Mouse (Mus musculus): Measurements from ENCODE around the gene Sesn1.

DNA sequence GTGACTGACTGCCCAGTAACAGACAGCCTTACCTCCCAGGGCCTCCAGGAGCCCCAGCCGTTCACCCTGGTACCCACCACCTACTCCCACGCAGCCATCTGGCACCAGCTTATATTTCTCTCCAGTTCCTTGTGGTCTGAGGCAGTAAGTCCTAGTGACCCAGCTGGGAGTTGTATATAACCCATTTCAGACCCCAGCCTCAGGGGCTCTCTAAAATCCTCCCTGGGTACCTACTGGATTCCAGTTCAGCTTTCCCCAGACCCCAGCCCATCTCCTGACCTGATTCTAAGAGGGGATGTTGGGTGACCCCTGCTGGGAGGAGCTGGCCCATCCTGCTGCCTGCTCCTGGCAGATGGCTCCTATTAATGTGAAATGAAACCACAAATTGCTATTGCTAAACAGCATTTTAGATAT, 50.5 kb downstream of the Sesn1 start:
- TF ChIP-seq CTCF (IDR thresholded peaks at IDR 0.05; ENCODE audit: insufficient read depth, low read depth, low read length), result no peak
- TF ChIP-seq POLR2A (IDR thresholded peaks at IDR 0.05; ENCODE audit: insufficient read depth, low read depth, low read length), result no peak
